Mouse (Mus musculus) frontal cortex, adult 2 months (tissue): ENCODE data around the gene Ighmbp2. TPM values are rescaled to one million over a fixed set of nuclear protein-coding genes. Genes with fewer than 3 reads are reported as not detected.

ENCODE experiments used
- DNase-seq, 2 experiments: peaks; one replicate each; pipeline ENCODE4 v3.0.0; 2022; ENCODE audit warnings: low spot score in 1 of 2; ENCODE audit errors: extremely low spot score in 1 of 2
- polyA plus RNA-seq: library from polyadenylated mRNA; depleted of rRNA; stranded (reverse); fragments of >200 nt; gene quantifications from 2 replicates; pipeline ENCODE4 v1.2.3, GENCODE M21; 2012; rRNA removed

Ighmbp2 gene
- polyA plus RNA-seq, result 7.0 and 8.2 TPM in 2 replicates

GRCm38 (mm10) chr19:3282572-3283467, at the start of gene Ighmbp2, which contains the start of gene Mrpl21:
Gene Ighmbp2, minus strand, starts transcription at chr19:3283017.
Gene Mrpl21, plus strand, starts transcription at chr19:3282901.
- peak; percentile 79 to 96 for DNase-seq

- no peak for DNase-seq
Observed at GRCm38 (mm10) chr19:3326479-3327047, 43.7 kb upstream of the Ighmbp2 start.

- DNase-seq, result no peak
Observed at GRCm38 (mm10) chr19:3325771-3326478, 43.1 kb upstream of the Ighmbp2 start.

- DNase-seq, result peak in 1 of 2 experiments; percentile 69
Observed at GRCm38 (mm10) chr19:3324931-3325711, 42.3 kb upstream of the Ighmbp2 start.

- no peak for DNase-seq
Observed at GRCm38 (mm10) chr19:3324271-3324811, 41.5 kb upstream of the Ighmbp2 start.

- DNase-seq, result no peak
Observed at GRCm38 (mm10) chr19:3323753-3324270, 41.0 kb upstream of the Ighmbp2 start.

- peak in 1 of 2 experiments; percentile 47 for DNase-seq
Observed at GRCm38 (mm10) chr19:3323201-3323621, 40.4 kb upstream of the Ighmbp2 start.

- no peak for DNase-seq
Observed at GRCm38 (mm10) chr19:3322261-3322969, 39.6 kb upstream of the Ighmbp2 start, which contains the start of gene Cpt1a. Gene Cpt1a, plus strand, starts transcription at chr19:3322334.

- DNase-seq, result no peak
Observed at GRCm38 (mm10) chr19:3321617-3322016, 38.8 kb upstream of the Ighmbp2 start.

- DNase-seq, result no peak
Observed at GRCm38 (mm10) chr19:3320801-3321200, 38.0 kb upstream of the Ighmbp2 start.

- DNase-seq, result no peak
Observed at GRCm38 (mm10) chr19:3320086-3320485, 37.3 kb upstream of the Ighmbp2 start.

GRCm38 (mm10) chr19:3319341-3319740, 36.5 kb upstream of the Ighmbp2 start:
- DNase-seq, result no peak

- no peak for DNase-seq
Observed at GRCm38 (mm10) chr19:3307175-3307949, 24.5 kb upstream of the Ighmbp2 start.

- no peak for DNase-seq
Observed at GRCm38 (mm10) chr19:3304017-3304416, 21.2 kb upstream of the Ighmbp2 start.

GRCm38 (mm10) chr19:3297775-3298174, 15.0 kb upstream of the Ighmbp2 start:
- DNase-seq, result no peak

- DNase-seq, result no peak
Observed at GRCm38 (mm10) chr19:3297034-3297433, 14.2 kb upstream of the Ighmbp2 start.

GRCm38 (mm10) chr19:3295245-3295644, 12.4 kb upstream of the Ighmbp2 start:
- DNase-seq, result no peak

- DNase-seq, result no peak
Observed at GRCm38 (mm10) chr19:3292993-3293392, 10.2 kb upstream of the Ighmbp2 start.
